Mouse (Mus musculus) brain, embryonic 18.5 days (tissue): Measurements from ENCODE around the gene Glp2r.

Experiments
- DNase-seq: peaks from one replicate; pipeline ENCODE4 v3.0.0-alpha.2; 2012; ENCODE audit warnings: low read depth, low spot score

Glp2r gene

GRCm38 (mm10) chr11:67663437-67663836 lies 107.5 kb downstream of the Glp2r start:
- no peak for DNase-seq

DNA sequence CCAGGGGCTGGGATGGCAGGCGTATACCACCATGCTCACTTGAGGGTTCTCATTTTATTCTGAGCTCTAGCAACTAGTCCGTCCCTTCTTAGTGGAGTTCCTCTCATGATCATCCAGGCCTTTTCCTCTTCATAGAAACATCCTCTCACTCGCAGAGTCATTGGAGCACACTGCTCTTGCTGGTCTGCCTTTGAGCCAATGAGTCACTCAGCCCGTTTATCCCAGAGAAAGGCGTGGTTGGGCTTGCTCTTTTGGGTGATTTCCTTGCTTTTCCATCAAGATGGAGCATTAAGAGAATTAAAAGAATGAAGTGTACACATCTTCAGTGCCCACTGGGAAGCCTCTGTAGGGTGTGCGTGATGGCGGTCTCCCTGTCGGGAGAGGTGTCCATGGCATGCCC lies 109.5 kb downstream of the Glp2r start:
- DNase-seq, result no peak

DNA sequence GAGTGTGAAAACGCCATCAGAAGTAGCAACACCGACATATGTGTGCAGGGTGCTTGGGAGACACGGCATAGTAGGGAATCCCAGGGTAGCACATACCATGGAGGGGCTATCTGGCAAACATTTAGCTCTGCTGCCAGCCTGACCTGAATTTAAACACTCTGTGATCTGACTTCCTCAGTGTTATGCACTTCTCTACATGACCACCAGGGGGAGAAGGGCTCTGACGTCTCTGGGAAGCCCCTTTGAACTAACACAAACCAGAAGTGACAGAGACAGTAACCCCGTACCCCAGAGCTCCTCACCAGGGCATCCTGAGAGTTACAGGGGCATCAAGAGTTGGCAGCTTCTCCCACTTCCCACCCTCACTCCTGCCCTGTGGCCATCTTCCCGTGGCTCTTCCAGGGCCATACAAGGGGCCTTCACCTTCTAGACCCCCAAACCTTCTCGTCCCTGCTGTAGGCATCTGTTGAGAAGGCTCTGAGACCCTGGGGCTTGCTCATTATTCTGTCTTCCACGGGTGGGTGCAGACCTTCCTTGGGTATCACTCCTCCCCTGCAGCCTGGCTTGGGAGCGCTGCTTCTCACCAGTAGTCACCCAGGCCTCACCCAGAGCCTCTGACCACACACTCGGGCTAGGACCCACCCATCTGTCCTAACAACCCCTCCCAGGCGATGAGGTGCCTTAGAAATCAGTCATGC lies 113.1 kb downstream of the Glp2r start:
- DNase-seq, result no peak

- DNase-seq, result no peak
Measured at GRCm38 (mm10) chr11:67656811-67657210, 114.1 kb downstream of the Glp2r start.

DNA sequence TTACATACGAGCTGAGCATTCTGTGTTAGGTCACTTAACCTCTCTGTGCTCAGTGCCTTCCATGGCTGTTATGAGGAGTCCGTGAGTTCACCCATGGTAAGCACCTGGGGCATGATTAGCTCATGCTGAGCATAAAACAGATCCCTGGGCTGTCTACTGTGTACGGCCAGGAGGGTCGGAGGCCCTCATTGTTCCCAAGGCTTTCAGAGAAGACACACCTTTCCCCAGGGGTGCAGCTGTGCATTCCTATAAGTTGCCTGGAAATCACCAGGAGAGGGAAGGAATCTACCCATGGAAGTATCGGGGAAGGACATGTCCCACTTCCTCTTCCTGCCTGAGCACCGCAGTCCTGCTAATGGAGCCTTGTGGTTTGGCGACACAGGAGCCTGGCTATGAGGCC lies 114.6 kb downstream of the Glp2r start:
- no peak for DNase-seq

DNA sequence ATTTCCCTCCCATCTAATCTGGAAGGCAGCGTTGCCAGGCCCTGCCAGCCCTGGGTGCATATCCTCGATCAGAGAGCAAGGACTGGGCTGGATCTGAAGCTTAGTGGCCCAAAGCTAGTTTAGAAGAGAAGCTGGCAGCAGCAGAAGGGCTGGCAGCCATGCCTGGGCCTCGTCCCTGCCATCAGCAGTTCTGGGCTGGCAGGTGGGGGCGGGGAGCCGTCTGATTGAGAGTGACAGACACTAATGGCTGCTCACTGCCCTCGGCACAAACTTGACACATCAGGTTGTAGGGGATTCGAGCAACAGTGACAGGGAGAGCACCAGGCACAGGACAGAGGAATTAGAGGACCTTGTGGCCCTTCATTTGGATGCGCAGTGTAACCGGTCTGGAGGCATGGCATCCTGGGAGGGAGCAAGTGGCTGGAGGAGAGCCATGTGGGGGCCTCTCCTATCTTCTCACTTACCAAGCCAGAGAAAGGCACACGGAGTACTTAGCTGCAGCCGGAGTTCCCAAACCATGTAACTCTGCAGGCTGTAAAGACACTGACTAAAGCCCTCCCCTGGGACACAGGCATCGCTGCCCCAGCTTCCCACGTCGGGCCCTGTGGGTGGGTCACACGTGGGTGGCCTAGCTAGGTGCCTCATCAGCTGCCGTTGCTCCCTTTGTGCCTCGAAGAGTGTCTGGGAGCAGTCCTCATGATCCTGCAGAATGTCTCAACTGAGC lies 115.6 kb downstream of the Glp2r start:
- no peak for DNase-seq

GRCm38 (mm10) chr11:67654514-67654913 lies 116.4 kb downstream of the Glp2r start:
- no peak for DNase-seq

DNA sequence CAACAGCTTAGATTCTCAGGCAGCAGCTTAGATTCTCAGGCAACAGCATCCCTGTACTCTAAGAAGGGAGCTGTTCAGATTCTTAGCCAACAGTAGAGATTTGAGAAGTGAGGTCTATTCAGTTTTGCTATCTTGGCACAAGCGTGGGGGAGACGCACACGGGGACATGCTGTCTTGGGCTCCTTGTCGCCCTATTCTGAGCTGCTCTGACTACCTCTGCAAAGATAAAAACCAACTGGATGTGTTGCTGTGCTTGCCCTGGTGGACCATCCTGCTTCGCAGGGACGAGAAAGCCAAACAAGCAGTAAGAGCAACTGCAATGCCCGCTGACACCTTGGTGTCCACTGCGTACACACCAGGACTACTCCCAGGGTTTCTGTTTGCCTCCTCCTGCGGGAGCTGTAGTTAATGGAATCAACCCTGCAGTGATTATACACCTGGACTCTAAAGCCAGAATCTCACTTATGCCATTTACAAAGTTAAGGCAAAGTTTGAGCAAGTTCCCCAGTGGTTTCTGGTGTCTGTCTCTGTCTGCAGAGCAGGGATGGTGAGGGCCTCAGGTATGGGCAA lies 117.3 kb downstream of the Glp2r start:
- no peak for DNase-seq

DNA sequence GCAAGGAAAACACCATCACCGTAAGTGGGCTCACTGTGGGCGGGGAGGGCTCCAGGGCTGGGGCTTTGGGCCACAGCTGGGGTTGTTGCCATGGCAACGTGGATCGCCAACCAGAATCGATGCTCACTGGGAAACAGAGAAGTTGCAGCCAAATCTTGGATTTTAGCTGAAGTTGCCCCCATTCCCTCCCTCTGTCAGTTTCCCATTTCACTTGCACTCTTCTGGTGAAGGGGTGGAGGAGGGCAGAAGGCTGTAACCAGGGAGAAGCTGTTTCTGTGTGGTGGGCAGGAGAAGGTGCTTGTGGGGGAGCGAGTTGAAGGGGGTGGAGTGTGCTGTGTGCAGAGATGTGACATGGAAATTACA lies 118.1 kb downstream of the Glp2r start:
- DNase-seq, result no peak

GRCm38 (mm10) chr11:67652194-67652892 lies 118.6 kb downstream of the Glp2r start:
- no peak for DNase-seq

GRCm38 (mm10) chr11:67651731-67652130 lies 119.2 kb downstream of the Glp2r start:
- no peak for DNase-seq

GRCm38 (mm10) chr11:67649971-67650707 lies 120.8 kb downstream of the Glp2r start:
- DNase-seq, result no peak

DNA sequence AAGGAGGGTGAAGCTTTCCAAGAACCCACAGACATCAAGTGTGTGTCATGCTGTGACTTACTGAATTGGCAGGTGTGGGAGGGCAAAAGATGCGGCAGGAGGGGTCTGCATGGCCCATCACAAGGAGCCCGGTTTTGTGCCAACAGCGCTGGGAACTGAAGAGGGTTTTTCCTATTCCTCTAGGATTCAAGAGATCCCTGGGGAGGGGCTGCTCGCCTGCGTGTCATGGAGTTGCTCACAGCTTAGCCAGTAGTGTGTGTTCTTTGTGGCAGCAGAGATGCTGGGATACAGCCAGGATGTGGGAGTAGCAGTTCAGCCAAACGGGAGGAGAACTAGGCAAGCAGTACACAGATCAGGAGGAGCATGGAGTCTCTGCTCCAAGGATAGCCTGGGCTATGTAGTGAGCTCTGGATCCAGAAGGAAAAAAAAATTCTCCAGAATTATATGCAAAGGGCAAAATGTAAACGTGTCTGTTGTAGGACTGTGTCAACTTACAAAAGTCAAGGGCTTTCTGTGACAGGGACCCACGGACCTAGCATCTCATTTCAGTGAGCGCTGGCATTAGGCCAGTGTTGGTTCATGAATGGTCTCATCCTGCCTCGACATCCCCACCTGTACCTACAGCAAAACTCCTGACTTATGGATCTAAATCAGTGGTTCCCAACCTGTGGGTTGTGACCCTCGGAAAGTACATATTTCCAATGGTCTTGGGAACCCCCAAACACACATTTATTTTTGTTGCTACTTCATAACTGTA lies 122.1 kb downstream of the Glp2r start:
- no peak for DNase-seq

DNA sequence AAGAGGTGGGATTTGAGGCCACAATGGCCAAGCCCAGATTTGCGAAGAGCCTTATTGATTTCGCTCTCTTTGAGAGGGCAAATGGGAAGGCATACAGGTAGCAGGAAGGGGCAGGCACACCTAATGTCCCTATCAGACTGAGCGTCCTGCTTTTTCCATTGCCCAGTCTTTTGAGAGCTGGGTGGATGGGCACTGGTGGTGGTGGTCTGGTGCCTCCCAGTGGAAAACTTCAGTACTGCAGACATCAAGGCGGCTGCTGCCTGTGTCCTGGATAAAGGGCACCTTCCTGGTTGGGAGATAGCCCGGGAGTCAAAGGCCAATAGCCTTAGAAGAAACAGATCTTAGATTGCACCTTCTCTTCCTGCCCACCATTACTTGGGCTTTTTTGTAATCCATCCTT lies 123.2 kb downstream of the Glp2r start:
- no peak for DNase-seq

- no peak for DNase-seq
Measured at GRCm38 (mm10) chr11:67644632-67645149, 126.3 kb downstream of the Glp2r start.

DNA sequence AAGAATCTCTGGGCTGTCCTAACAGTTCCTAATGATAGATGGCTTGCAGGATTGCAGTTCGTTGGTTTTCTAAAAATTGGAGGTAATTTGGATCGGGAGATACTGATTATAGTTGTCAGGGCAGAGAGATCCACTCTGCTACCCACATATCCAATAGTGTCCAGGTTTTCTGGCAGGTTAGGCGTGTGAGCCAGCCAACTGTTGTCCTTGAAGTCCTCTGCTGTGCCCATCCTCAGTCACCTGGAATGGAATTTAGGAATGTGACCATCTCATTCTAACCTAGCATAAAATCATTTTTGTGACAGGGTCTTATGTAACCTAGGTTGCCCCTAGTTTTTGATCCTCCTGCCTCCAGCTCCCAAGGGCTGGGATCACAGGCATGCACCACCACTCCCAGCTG lies 127.5 kb downstream of the Glp2r start:
- no peak for DNase-seq

DNA sequence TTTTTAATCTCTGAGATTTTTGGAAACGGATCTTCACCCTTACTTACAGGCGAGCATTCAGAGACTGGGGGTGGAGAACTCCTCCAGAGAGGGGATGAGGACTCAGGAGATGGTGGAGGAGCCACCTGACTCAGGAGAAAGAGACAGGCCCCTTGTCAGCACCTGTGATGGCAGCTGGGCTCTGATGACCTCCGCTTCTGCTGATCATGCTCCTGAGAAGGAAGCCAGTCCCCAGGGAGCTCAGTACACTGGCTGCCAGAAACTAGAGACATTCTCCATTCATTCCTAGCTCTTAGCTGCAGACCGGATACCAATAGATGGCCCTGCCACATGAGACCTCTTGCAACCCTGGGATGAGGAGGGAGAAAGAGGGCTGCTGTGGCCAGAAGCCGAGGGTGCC lies 128.1 kb downstream of the Glp2r start:
- no peak for DNase-seq

GRCm38 (mm10) chr11:67642421-67642820 lies 128.5 kb downstream of the Glp2r start:
- no peak for DNase-seq

DNA sequence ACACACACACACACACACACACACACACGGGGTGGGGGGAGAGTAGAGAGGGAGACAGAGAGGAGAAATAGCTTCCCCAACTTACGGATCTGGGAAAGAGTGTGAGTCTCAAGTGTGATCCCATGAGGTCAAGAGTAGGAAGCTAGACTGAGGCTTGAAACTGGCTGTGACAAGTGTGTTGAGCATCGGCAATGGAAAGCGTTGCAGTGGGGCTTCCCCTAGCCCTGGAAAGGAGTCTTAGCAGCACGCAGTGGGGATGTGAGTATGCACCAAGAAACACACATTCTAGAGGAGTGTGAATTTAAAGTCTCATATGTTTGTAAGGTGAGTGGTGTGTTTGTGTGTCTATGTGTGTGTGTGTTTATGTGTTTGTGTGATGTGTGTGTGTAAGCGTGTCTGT lies 130.7 kb downstream of the Glp2r start:
- DNase-seq, result no peak

DNA sequence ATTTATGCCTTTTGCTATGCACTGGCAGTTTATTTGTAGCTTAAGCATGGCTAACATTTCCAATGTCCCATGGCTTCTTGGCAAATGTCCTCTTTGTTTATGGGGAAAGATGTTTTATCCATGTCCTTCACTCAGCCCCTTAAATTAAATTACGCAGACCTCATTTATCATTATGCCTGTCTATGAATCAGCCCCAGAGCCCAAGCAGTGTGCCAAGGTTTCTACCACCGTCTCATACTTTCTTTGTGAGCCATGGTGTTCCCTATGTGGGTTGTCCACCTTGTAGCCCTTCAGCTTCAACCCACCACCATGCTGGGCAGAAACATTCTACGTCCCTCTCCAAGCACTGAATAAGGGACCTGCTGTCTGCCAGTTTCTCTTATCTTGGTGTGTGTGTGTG lies 132.6 kb downstream of the Glp2r start:
- no peak for DNase-seq
